Mouse (Mus musculus): ENCODE data around the gene Bod1. TPM values are rescaled to one million over a fixed set of nuclear protein-coding genes. Genes with fewer than 3 reads are reported as not detected.

Gene Bod1
- total RNA-seq, 2 experiments from 2014 or later = 88.3 to 105 TPM

Other genes starting within 250 kb of the Bod1 start
- 100 to 1,000 TPM; 134 to 156 TPM for gene Cpeb4, start 200.3 kb upstream of the Bod1 start, total RNA-seq (2021)

All from layer of hippocampus, postnatal 25 days (tissue).